Mouse (Mus musculus): ENCODE measurements at regions not wholly inside any gene's neighbourhood (a gene's known extent, or its start where the extent isn't known, plus 50 kb on each side); places are given as distances from the start of the nearest gene placed in this dataset.

- 79% methylated on average over 3 of the region's 3 CpGs for WGBS
- Histone ChIP-seq H3K27ac (ENCODE audit: control insufficient read depth, insufficient read depth, low read depth, low read length, poor library complexity) (no peak overlapping the region), H3K4me3 (replicated peaks; ENCODE audit: control insufficient read depth, low read depth, low read length) (no peak overlapping the region), H3K4me1 (ENCODE audit: control insufficient read depth, insufficient read depth, low read length) (no peaks in the 10 kb centered on the region)
- no peak for TF ChIP-seq CTCF (IDR thresholded peaks at IDR 0.05; ENCODE audit: control insufficient read depth, insufficient read depth, low read length)
- no peak for TF ChIP-seq POLR2A (IDR thresholded peaks at IDR 0.05; ENCODE audit: borderline replicate concordance, control insufficient read depth, low read depth, low read length)
Measured at GRCm38 (mm10) chr5:103293953-103294352, 82.8 kb upstream of the Mapk10 start.

- Histone ChIP-seq H3K4me3 (replicated peaks; ENCODE audit: control insufficient read depth, low read depth, low read length) (no peak overlapping the region), H3K4me1 (ENCODE audit: control insufficient read depth, insufficient read depth, low read length) (no peaks in the 10 kb centered on the region), H3K27ac (ENCODE audit: control insufficient read depth, insufficient read depth, low read depth, low read length, poor library complexity) (no peak overlapping the region)
- 79% methylated on average over 9 of the region's 9 CpGs for WGBS
- TF ChIP-seq POLR2A (IDR thresholded peaks at IDR 0.05; ENCODE audit: borderline replicate concordance, control insufficient read depth, low read depth, low read length) (no peak), CTCF (IDR thresholded peaks at IDR 0.05; ENCODE audit: control insufficient read depth, insufficient read depth, low read length) (no peak)
Measured at GRCm38 (mm10) chr5:103291691-103292090, 80.6 kb upstream of the Mapk10 start.

- Histone ChIP-seq H3K27ac (ENCODE audit: control insufficient read depth, insufficient read depth, low read depth, low read length, poor library complexity) (no peak overlapping the region), H3K4me1 (ENCODE audit: control insufficient read depth, insufficient read depth, low read length) (no peaks in the 10 kb centered on the region), H3K4me3 (replicated peaks; ENCODE audit: control insufficient read depth, low read depth, low read length) (no peak overlapping the region)
- TF ChIP-seq POLR2A (IDR thresholded peaks at IDR 0.05; ENCODE audit: borderline replicate concordance, control insufficient read depth, low read depth, low read length) (no peak), CTCF (IDR thresholded peaks at IDR 0.05; ENCODE audit: control insufficient read depth, insufficient read depth, low read length) (no peak)
- WGBS = 86% methylated on average over 8 of the region's 8 CpGs
Measured at GRCm38 (mm10) chr5:103291219-103291618, 80.1 kb upstream of the Mapk10 start.

GRCm38 (mm10) chr5:103269206-103269605 lies 58.1 kb upstream of the Mapk10 start:
- no peak overlapping the region for H3K4me3 ChIP-seq (replicated peaks; ENCODE audit: control insufficient read depth, low read depth, low read length)
- WGBS = 75% methylated on average over 6 of the region's 6 CpGs
- no peaks in the 10 kb centered on the region for H3K4me1 ChIP-seq (ENCODE audit: control insufficient read depth, insufficient read depth, low read length)
- TF ChIP-seq POLR2A (IDR thresholded peaks at IDR 0.05; ENCODE audit: borderline replicate concordance, control insufficient read depth, low read depth, low read length) (no peak), CTCF (IDR thresholded peaks at IDR 0.05; ENCODE audit: control insufficient read depth, insufficient read depth, low read length) (no peak)
- no peak overlapping the region for H3K27ac ChIP-seq (ENCODE audit: control insufficient read depth, insufficient read depth, low read depth, low read length, poor library complexity)

GRCm38 (mm10) chr5:103264903-103265302 lies 53.8 kb upstream of the Mapk10 start:
- WGBS = 65% methylated on average over 2 of the region's 2 CpGs
- H3K27ac ChIP-seq (ENCODE audit: control insufficient read depth, insufficient read depth, low read depth, low read length, poor library complexity) = no peak overlapping the region

GRCm38 (mm10) chr5:103261406-103261805 lies 50.3 kb upstream of the Mapk10 start:
- H3K4me3 ChIP-seq (replicated peaks; ENCODE audit: control insufficient read depth, low read depth, low read length) = no peak overlapping the region
- no peaks in the 10 kb centered on the region for H3K4me1 ChIP-seq (ENCODE audit: control insufficient read depth, insufficient read depth, low read length)
- 82% methylated on average over 10 of the region's 10 CpGs for WGBS
- TF ChIP-seq CTCF (IDR thresholded peaks at IDR 0.05; ENCODE audit: control insufficient read depth, insufficient read depth, low read length) (no peak), POLR2A (IDR thresholded peaks at IDR 0.05; ENCODE audit: borderline replicate concordance, control insufficient read depth, low read depth, low read length) (no peak)
- H3K27ac ChIP-seq (ENCODE audit: control insufficient read depth, insufficient read depth, low read depth, low read length, poor library complexity) = no peak overlapping the region

More at GRCm38 (mm10) chr5:103264903-103265302, 53.8 kb upstream of the Mapk10 start:
- Histone ChIP-seq H3K4me1 (ENCODE audit: control insufficient read depth, insufficient read depth, low read length) (no peaks in the 10 kb centered on the region), H3K4me3 (replicated peaks; ENCODE audit: control insufficient read depth, low read depth, low read length) (no peak overlapping the region)
- no peak for TF ChIP-seq POLR2A (IDR thresholded peaks at IDR 0.05; ENCODE audit: borderline replicate concordance, control insufficient read depth, low read depth, low read length)
- no peak for TF ChIP-seq CTCF (IDR thresholded peaks at IDR 0.05; ENCODE audit: control insufficient read depth, insufficient read depth, low read length)
